Mouse (Mus musculus): Measurements from ENCODE around the gene Znrf4. TPM values are rescaled to one million over a fixed set of nuclear protein-coding genes. Genes with fewer than 3 reads are reported as not detected.

The Znrf4 gene
- polyA plus RNA-seq, 2 experiments: not detected

- Histone ChIP-seq H3K27ac (replicated peaks; ENCODE audit: low read depth, low read length) (no peak overlapping the region), H3K36me3 (ENCODE audit: control insufficient read depth, insufficient read depth, low read length) (no peaks in the 10 kb centered on the region), H3K4me2 (replicated peaks; ENCODE audit: low read depth, low read length, severe bottlenecking) (no peak overlapping the region), H3K4me3 (replicated peaks; ENCODE audit: low read length) (no peak overlapping the region), H3K9me3 (ENCODE audit: control insufficient read depth, low read length) (0 out of 2 replicates have a peak, but pooled peaks cover 5% of the 10 kb centered on the region), H3K4me1 (ENCODE audit: control insufficient read depth, insufficient read depth, low read length) (peaks cover 26% of the 10 kb centered on the region), H3K9ac (ENCODE audit: low read depth, low read length, severe bottlenecking) (no peak overlapping the region), H3K27me3 (ENCODE audit: control insufficient read depth, insufficient read depth, low read length) (peaks cover 27% of the 10 kb centered on the region)
- no peak for TF ChIP-seq POLR2A (IDR thresholded peaks at IDR 0.05; ENCODE audit: borderline replicate concordance, extremely low read depth, insufficient read depth, insufficient read length)
- DNase-seq (ENCODE audit: low spot score) (no peak), ATAC-seq (ENCODE audit: low FRiP score, low read depth) (no peak)
- 68% methylated on average over 11 of the region's 11 CpGs for WGBS
These were observed 34.0 kb downstream of the Znrf4 start for GRCm38 (mm10) chr17:56478191-56478611.

GRCm38 (mm10) chr17:56477191-56477818 is 34.9 kb downstream of the Znrf4 start:
- H3K27ac ChIP-seq (replicated peaks; ENCODE audit: low read depth, low read length): no peak overlapping the region
- ATAC-seq (ENCODE audit: low FRiP score, low read depth): no peak
- H3K4me1 ChIP-seq (ENCODE audit: control insufficient read depth, insufficient read depth, low read length): peaks cover 35% of the 10 kb centered on the region
- H3K4me3 ChIP-seq (replicated peaks; ENCODE audit: low read length): no peak overlapping the region
- H3K27me3 ChIP-seq (ENCODE audit: control insufficient read depth, insufficient read depth, low read length): peaks cover 35% of the 10 kb centered on the region
- no peak overlapping the region for H3K4me2 ChIP-seq (replicated peaks; ENCODE audit: low read depth, low read length, severe bottlenecking)
- 0 out of 2 replicates have a peak, but pooled peaks cover 5% of the 10 kb centered on the region for H3K9me3 ChIP-seq (ENCODE audit: control insufficient read depth, low read length)
- no peak for TF ChIP-seq POLR2A (IDR thresholded peaks at IDR 0.05; ENCODE audit: borderline replicate concordance, extremely low read depth, insufficient read depth, insufficient read length)
- no peaks in the 10 kb centered on the region for H3K36me3 ChIP-seq (ENCODE audit: control insufficient read depth, insufficient read depth, low read length)
- no peak for DNase-seq (ENCODE audit: low spot score)
- H3K9ac ChIP-seq (ENCODE audit: low read depth, low read length, severe bottlenecking): no peak overlapping the region
- WGBS: 80% methylated on average over 19 of the region's 19 CpGs

GRCm38 (mm10) chr17:56476402-56476752 is 35.9 kb downstream of the Znrf4 start, which contains the start of gene Ptprs:
Gene Ptprs (minus strand): TSS chr17:56476483.
- Histone ChIP-seq H3K4me2 (replicated peaks; ENCODE audit: low read depth, low read length, severe bottlenecking) (peak within 1 kb of the TSS; percentile 98), H3K27ac (replicated peaks; ENCODE audit: low read depth, low read length) (peak within 1 kb of the TSS; percentile 62), H3K27me3 (ENCODE audit: control insufficient read depth, insufficient read depth, low read length) (peaks cover 41% of the 10 kb centered on the region), H3K4me3 (replicated peaks; ENCODE audit: low read length) (peak within 1 kb of the TSS; percentile 86), H3K9me3 (ENCODE audit: control insufficient read depth, low read length) (0 out of 2 replicates have a peak, but pooled peaks cover 5% of the 10 kb centered on the region), H3K9ac (ENCODE audit: low read depth, low read length, severe bottlenecking) (peak within 1 kb of the TSS; percentile 88), H3K36me3 (ENCODE audit: control insufficient read depth, insufficient read depth, low read length) (no peaks in the 10 kb centered on the region), H3K4me1 (ENCODE audit: control insufficient read depth, insufficient read depth, low read length) (peaks cover 39% of the 10 kb centered on the region)
- peak; percentile 95 for DNase-seq (ENCODE audit: low spot score)
- WGBS: 2% methylated on average over 27 of the region's 27 CpGs
- no peak for TF ChIP-seq POLR2A (IDR thresholded peaks at IDR 0.05; ENCODE audit: borderline replicate concordance, extremely low read depth, insufficient read depth, insufficient read length)
- peak; percentile 93 for ATAC-seq (ENCODE audit: low FRiP score, low read depth)

- no peak for TF ChIP-seq POLR2A (IDR thresholded peaks at IDR 0.05; ENCODE audit: borderline replicate concordance, extremely low read depth, insufficient read depth, insufficient read length)
- ATAC-seq (ENCODE audit: low FRiP score, low read depth): peak; percentile 2; the same call in 1 of the 2 replicates
These were observed 36.4 kb downstream of the Znrf4 start for GRCm38 (mm10) chr17:56475584-56476401.

GRCm38 (mm10) chr17:56474831-56475581 is 37.2 kb downstream of the Znrf4 start:
- H3K36me3 ChIP-seq (ENCODE audit: control insufficient read depth, insufficient read depth, low read length): no peaks in the 10 kb centered on the region
- H3K4me2 ChIP-seq (replicated peaks; ENCODE audit: low read depth, low read length, severe bottlenecking): peak overlapping the region; percentile 98
- under 1% methylated on average over 23 of the region's 24 CpGs for WGBS
- H3K4me1 ChIP-seq (ENCODE audit: control insufficient read depth, insufficient read depth, low read length): peaks cover 50% of the 10 kb centered on the region
- no peak for ATAC-seq (ENCODE audit: low FRiP score, low read depth)
- 0 out of 2 replicates have a peak, but pooled peaks cover 5% of the 10 kb centered on the region for H3K9me3 ChIP-seq (ENCODE audit: control insufficient read depth, low read length)
- H3K9ac ChIP-seq (ENCODE audit: low read depth, low read length, severe bottlenecking): peak overlapping the region; percentile 88
- peaks cover 41% of the 10 kb centered on the region for H3K27me3 ChIP-seq (ENCODE audit: control insufficient read depth, insufficient read depth, low read length)
- peak overlapping the region; percentile 86 for H3K4me3 ChIP-seq (replicated peaks; ENCODE audit: low read length)
- no peak for TF ChIP-seq POLR2A (IDR thresholded peaks at IDR 0.05; ENCODE audit: borderline replicate concordance, extremely low read depth, insufficient read depth, insufficient read length)
- DNase-seq (ENCODE audit: low spot score): no peak
- no peak overlapping the region for H3K27ac ChIP-seq (replicated peaks; ENCODE audit: low read depth, low read length)

More at GRCm38 (mm10) chr17:56475584-56476401, 36.4 kb downstream of the Znrf4 start:
- H3K4me3 ChIP-seq (replicated peaks; ENCODE audit: low read length): peak overlapping the region; percentile 86
- WGBS: 3% methylated on average over 58 of the region's 66 CpGs
- peak overlapping the region; percentile 88 for H3K9ac ChIP-seq (ENCODE audit: low read depth, low read length, severe bottlenecking)
- H3K4me1 ChIP-seq (ENCODE audit: control insufficient read depth, insufficient read depth, low read length): peaks cover 43% of the 10 kb centered on the region
- peak overlapping the region; percentile 62 for H3K27ac ChIP-seq (replicated peaks; ENCODE audit: low read depth, low read length)
- no peak for DNase-seq (ENCODE audit: low spot score)
- H3K36me3 ChIP-seq (ENCODE audit: control insufficient read depth, insufficient read depth, low read length): no peaks in the 10 kb centered on the region
- peak overlapping the region; percentile 98 for H3K4me2 ChIP-seq (replicated peaks; ENCODE audit: low read depth, low read length, severe bottlenecking)
- peaks cover 41% of the 10 kb centered on the region for H3K27me3 ChIP-seq (ENCODE audit: control insufficient read depth, insufficient read depth, low read length)
- 0 out of 2 replicates have a peak, but pooled peaks cover 5% of the 10 kb centered on the region for H3K9me3 ChIP-seq (ENCODE audit: control insufficient read depth, low read length)
